Mouse (Mus musculus): Measurements from ENCODE around the gene Ssna1. TPM values are rescaled to one million over a fixed set of nuclear protein-coding genes. Genes with fewer than 3 reads are reported as not detected.

The Ssna1 gene
- polyA plus RNA-seq, 1 experiment, result 45.5 TPM

DNA sequence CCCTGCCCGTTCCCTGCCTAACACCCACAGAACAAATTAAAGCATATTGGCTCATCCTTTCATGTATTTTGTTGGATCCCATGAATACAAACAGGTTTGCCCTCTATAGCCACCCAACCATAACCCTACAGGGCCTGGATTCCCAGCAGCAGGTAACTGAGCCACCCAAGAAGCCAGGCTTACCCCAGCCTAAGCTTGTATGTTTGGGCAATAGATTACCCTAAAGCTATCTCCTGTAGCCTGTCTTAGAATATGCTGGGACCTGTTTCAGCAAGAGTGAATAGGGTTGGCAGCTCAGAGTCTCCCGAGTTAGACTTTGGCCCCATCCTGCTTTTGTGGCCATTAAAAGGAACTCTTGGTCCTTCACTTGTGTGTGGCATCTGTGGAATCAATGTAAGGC is 13.3 kb upstream of the Ssna1 start:
- Histone ChIP-seq H3K27ac (ENCODE audit: insufficient read depth, low read length) (no peak overlapping the region), H3K4me1 (ENCODE audit: control insufficient read depth, insufficient read depth, insufficient read length) (no peaks in the 10 kb centered on the region), H3K36me3 (ENCODE audit: control insufficient read depth, insufficient read depth, low read length) (peaks cover 23% of the 10 kb centered on the region), H3K4me3 (ENCODE audit: extremely low read depth, insufficient read depth, insufficient read length) (no peak overlapping the region), H3K27me3 (ENCODE audit: control insufficient read depth, insufficient read depth, low read length) (no peaks in the 10 kb centered on the region)
- no peak for DNase-seq (ENCODE audit: low read depth in 1 of 2, low spot score in 2 of 2)
- 90% methylated on average over 2 of the region's 2 CpGs for WGBS
- TF ChIP-seq POLR2A (IDR thresholded peaks at IDR 0.05; ENCODE audit: low read depth, low read length) (no peak), CTCF (IDR thresholded peaks at IDR 0.05; ENCODE audit: extremely low read depth, insufficient read depth, insufficient read length, insufficient replicate concordance) (no peak)

DNA sequence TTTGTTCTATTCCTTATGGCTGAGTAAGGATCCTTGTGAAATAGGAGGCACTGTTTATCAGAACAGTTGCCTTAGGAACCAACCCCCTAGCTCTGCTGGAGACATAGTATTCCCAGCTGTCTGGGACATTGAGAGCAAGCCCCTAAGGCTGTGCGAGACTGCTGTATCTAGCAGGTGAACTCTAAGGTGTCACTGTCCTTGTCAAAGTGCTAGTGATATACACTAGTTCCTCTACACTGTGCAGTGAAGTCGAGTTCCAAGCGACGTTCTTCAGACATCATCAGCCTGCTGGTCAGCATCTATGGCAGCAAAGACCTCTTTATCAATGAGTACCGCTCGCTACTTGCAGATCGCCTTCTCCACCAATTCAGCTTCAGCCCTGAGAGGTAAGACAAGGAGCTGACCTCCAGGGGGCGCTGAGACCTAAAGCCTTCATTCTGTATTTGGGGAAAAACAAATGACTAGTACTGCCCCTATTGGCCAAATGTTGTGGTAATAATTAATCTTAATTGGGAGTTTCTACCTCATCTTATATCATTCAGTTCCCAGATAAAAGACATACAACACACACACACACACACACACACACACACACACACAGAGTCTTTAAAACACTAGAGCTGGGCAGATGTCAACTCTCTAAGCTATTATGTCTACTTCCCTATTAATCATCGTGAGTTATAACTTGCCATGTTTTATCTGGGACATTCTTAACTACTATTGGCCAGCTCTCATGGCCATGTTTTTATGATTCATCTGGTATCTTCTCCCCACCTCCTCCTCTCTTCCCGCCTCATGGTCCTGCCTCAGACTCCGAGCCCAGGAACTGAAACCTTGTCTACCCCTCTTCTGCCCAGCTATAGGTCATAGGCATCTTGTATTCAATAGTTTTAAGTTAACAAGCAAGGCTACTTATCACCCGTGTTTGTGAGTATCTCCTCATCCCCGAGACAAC is 7.0 kb upstream of the Ssna1 start:
- TF ChIP-seq CTCF (IDR thresholded peaks at IDR 0.05; ENCODE audit: extremely low read depth, insufficient read depth, insufficient read length, insufficient replicate concordance), result peak; percentile 69; the same call in 1 of the 2 replicates
- no peak for TF ChIP-seq POLR2A (IDR thresholded peaks at IDR 0.05; ENCODE audit: low read depth, low read length)
- Histone ChIP-seq H3K4me3 (ENCODE audit: extremely low read depth, insufficient read depth, insufficient read length) (no peak overlapping the region), H3K27me3 (ENCODE audit: control insufficient read depth, insufficient read depth, low read length) (no peaks in the 10 kb centered on the region), H3K4me1 (ENCODE audit: control insufficient read depth, insufficient read depth, insufficient read length) (no peaks in the 10 kb centered on the region), H3K27ac (ENCODE audit: insufficient read depth, low read length) (no peak overlapping the region), H3K36me3 (ENCODE audit: control insufficient read depth, insufficient read depth, low read length) (peaks cover 36% of the 10 kb centered on the region)
- DNase-seq (ENCODE audit: low read depth in 1 of 2, low spot score in 2 of 2), result peak; percentile 69 to 74
- WGBS, result 69% methylated on average over 13 of the region's 13 CpGs

DNA sequence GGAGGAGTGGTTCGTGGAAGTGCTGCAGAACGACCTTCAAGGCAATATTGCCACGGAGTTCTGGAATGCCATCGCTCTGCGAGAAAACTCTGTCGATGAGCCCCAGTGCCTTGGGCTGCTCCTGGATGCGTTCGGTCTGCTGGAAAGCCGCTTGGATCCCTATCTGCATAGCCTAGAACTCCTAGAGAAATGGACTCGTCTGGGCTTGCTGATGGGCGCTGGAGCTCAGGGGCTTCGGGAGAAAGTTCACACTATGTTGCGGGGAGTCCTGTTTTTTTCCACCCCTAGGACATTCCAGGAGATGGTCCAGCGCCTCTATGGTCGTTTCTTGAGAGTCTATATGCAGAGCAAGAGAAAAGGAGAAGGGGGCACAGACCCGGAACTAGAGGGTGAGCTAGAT is 772 bp upstream of the Ssna1 start:
- Histone ChIP-seq H3K27ac (ENCODE audit: insufficient read depth, low read length) (peak overlapping the region; percentile 3; the same call in 1 of the 2 replicates), H3K27me3 (ENCODE audit: control insufficient read depth, insufficient read depth, low read length) (no peaks in the 10 kb centered on the region), H3K36me3 (ENCODE audit: control insufficient read depth, insufficient read depth, low read length) (peaks cover 19% of the 10 kb centered on the region), H3K4me3 (ENCODE audit: extremely low read depth, insufficient read depth, insufficient read length) (peak overlapping the region; percentile 78), H3K4me1 (ENCODE audit: control insufficient read depth, insufficient read depth, insufficient read length) (peaks cover 3% of the 10 kb centered on the region; the same call in 1 of the 2 replicates)
- TF ChIP-seq CTCF (IDR thresholded peaks at IDR 0.05; ENCODE audit: extremely low read depth, insufficient read depth, insufficient read length, insufficient replicate concordance), result no peak
- TF ChIP-seq POLR2A (IDR thresholded peaks at IDR 0.05; ENCODE audit: low read depth, low read length), result no peak
- DNase-seq (ENCODE audit: low read depth in 1 of 2, low spot score in 2 of 2), result no peak
- 34% methylated on average over 16 of the region's 16 CpGs for WGBS

GRCm38 (mm10) chr2:25272515-25272914 is 277 bp upstream of the Ssna1 start:
- TF ChIP-seq CTCF (IDR thresholded peaks at IDR 0.05; ENCODE audit: extremely low read depth, insufficient read depth, insufficient read length, insufficient replicate concordance), result no peak
- TF ChIP-seq POLR2A (IDR thresholded peaks at IDR 0.05; ENCODE audit: low read depth, low read length), result no peak
- no peaks in the 10 kb centered on the region for H3K27me3 ChIP-seq (ENCODE audit: control insufficient read depth, insufficient read depth, low read length)
- under 1% methylated on average over 29 of the region's 29 CpGs for WGBS
- no peak for DNase-seq (ENCODE audit: low read depth in 1 of 2, low spot score in 2 of 2)
- peaks cover 16% of the 10 kb centered on the region for H3K36me3 ChIP-seq (ENCODE audit: control insufficient read depth, insufficient read depth, low read length)
- peaks cover 3% of the 10 kb centered on the region; the same call in 1 of the 2 replicates for H3K4me1 ChIP-seq (ENCODE audit: control insufficient read depth, insufficient read depth, insufficient read length)
- H3K4me3 ChIP-seq (ENCODE audit: extremely low read depth, insufficient read depth, insufficient read length), result peak overlapping the region; percentile 78
- peak overlapping the region; percentile 3; the same call in 1 of the 2 replicates for H3K27ac ChIP-seq (ENCODE audit: insufficient read depth, low read length)

DNA sequence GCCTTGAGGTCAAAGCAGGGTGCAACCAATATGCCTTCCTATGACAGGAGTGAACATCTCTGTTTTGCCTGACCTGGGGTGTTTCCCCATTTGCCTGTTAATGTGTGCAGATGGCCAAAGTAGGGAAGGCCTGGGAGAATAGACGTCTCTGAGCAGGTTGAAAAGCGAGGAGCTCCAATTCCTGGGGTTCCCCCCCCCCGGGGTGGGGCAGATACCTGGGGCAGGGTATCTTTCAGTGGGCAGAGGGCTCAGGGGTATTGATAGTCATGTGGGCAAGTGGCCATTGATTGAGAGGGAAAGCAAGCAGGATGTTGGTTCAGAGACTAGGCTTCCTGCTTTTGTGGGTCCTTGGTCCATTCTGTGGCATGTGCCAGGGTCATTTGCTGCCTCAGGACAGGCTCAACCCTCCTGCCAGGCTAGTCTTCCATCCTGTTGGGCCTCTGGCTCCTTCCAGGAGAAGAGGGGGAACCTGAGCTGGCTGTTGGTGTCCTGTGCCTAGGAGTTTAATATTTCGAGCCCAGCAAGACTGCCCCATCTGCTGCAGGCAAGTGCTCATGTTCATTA is 4.4 kb downstream of the Ssna1 start:
- DNase-seq (ENCODE audit: low read depth in 1 of 2, low spot score in 2 of 2), result no peak
- Histone ChIP-seq H3K27ac (ENCODE audit: insufficient read depth, low read length) (no peak overlapping the region), H3K27me3 (ENCODE audit: control insufficient read depth, insufficient read depth, low read length) (no peaks in the 10 kb centered on the region), H3K36me3 (ENCODE audit: control insufficient read depth, insufficient read depth, low read length) (peaks cover 5% of the 10 kb centered on the region), H3K4me3 (ENCODE audit: extremely low read depth, insufficient read depth, insufficient read length) (no peak overlapping the region), H3K4me1 (ENCODE audit: control insufficient read depth, insufficient read depth, insufficient read length) (peaks cover 21% of the 10 kb centered on the region)
- WGBS, result 81% methylated on average over 4 of the region's 4 CpGs
- TF ChIP-seq CTCF (IDR thresholded peaks at IDR 0.05; ENCODE audit: extremely low read depth, insufficient read depth, insufficient read length, insufficient replicate concordance), result no peak
- TF ChIP-seq POLR2A (IDR thresholded peaks at IDR 0.05; ENCODE audit: low read depth, low read length), result no peak

GRCm38 (mm10) chr2:25267241-25267640 is 5.0 kb downstream of the Ssna1 start:
- no peak for TF ChIP-seq CTCF (IDR thresholded peaks at IDR 0.05; ENCODE audit: extremely low read depth, insufficient read depth, insufficient read length, insufficient replicate concordance)
- no peak for DNase-seq (ENCODE audit: low read depth in 1 of 2, low spot score in 2 of 2)
- Histone ChIP-seq H3K4me3 (ENCODE audit: extremely low read depth, insufficient read depth, insufficient read length) (no peak overlapping the region), H3K36me3 (ENCODE audit: control insufficient read depth, insufficient read depth, low read length) (peaks cover 5% of the 10 kb centered on the region), H3K27ac (ENCODE audit: insufficient read depth, low read length) (no peak overlapping the region), H3K27me3 (ENCODE audit: control insufficient read depth, insufficient read depth, low read length) (no peaks in the 10 kb centered on the region), H3K4me1 (ENCODE audit: control insufficient read depth, insufficient read depth, insufficient read length) (peaks cover 20% of the 10 kb centered on the region)
